Mouse (Mus musculus) forebrain, embryonic 16.5 days (tissue): ENCODE measurements around the gene Tcte1. TPM values are rescaled to one million over a fixed set of nuclear protein-coding genes. Genes with fewer than 3 reads are reported as not detected.

Experiments
- ATAC-seq: fragments of 200-750 bp; cut with Nextera tagmentation; 2 replicates; pipeline ENCODE4 v1.8.0; 2017; ENCODE audit warnings: mild to moderate bottlenecking, moderate library complexity
- H3K27ac ChIP-seq: fragments of 300-500 bp; sonication (generic); 2 replicates; pipeline ENCODE4 v1.5.1; 2014; ENCODE audit warnings: low read length, control low read depth
- H3K27me3 ChIP-seq: fragments of 300-500 bp; sonication (generic); replicated peaks from 2 replicates; pipeline ENCODE4 v1.6.1; 2014; ENCODE audit warnings: low read length; ENCODE audit not compliant: control insufficient read depth, insufficient read depth
- H3K36me3 ChIP-seq: fragments of 300-500 bp; sonication (generic); 2 replicates; pipeline ENCODE4 v1.6.1; 2014; ENCODE audit not compliant: control insufficient read depth, insufficient read depth
- H3K4me1 ChIP-seq: fragments of 300-500 bp; sonication (generic); replicated peaks from 2 replicates; pipeline ENCODE4 v1.6.1; 2014; ENCODE audit warnings: low read length; ENCODE audit not compliant: control insufficient read depth, insufficient read depth
- H3K4me2 ChIP-seq: fragments of 300-500 bp; sonication (generic); 2 replicates; pipeline ENCODE4 v1.6.1; 2014; ENCODE audit warnings: mild to moderate bottlenecking, low read length, control low read depth
- H3K4me3 ChIP-seq: fragments of 300-500 bp; sonication (generic); replicated peaks from 2 replicates; pipeline ENCODE4 v1.5.1; 2014; ENCODE audit warnings: mild to moderate bottlenecking, low read length, control low read depth
- H3K9ac ChIP-seq: fragments of 300-500 bp; sonication (generic); replicated peaks from 2 replicates; pipeline ENCODE4 v1.6.1; 2014; ENCODE audit warnings: low read depth, low read length, control low read depth
- H3K9me3 ChIP-seq: fragments of 300-500 bp; sonication (generic); 2 replicates; pipeline ENCODE4 v1.6.1; 2016; ENCODE audit warnings: low read length; ENCODE audit not compliant: control insufficient read depth
- WGBS: fragments of 180-500 bp; shearing (Covaris S2); extraction: QIAGEN DNeasy Blood & Tissue Kit; methylation state at CpG from one replicate; pipeline ENCODE4 v1.1.7; 2014; 5-methylcytosine and 5-hydroxymethylcytosine counted together
- polyA plus RNA-seq: library from polyadenylated mRNA; unstranded; fragments of >200 nt; fragmentation: Nextera tagmentation; extraction: Ambion mirVana; gene quantifications from 2 replicates; pipeline ENCODE4 v1.2.1, GENCODE M21; 2015

Tcte1 gene
- polyA plus RNA-seq, 1 experiment from 2014 or later: 4.7 TPM

GRCm38 (mm10) chr17:45584939-45585678, 61.9 kb downstream of the Tcte1 start:
- WGBS: 26% methylated on average over 14 of the region's 14 CpGs
- H3K27ac ChIP-seq: peak overlapping the region; percentile 57
- H3K4me2 ChIP-seq: no peak overlapping the region
- peaks cover 8% of the 10 kb centered on the region; the same call in 1 of the 2 replicates for H3K36me3 ChIP-seq
- H3K27me3 ChIP-seq: no peaks in the 10 kb centered on the region
- no peak overlapping the region for H3K4me3 ChIP-seq
- ATAC-seq: peak; percentile 53
- no peaks in the 10 kb centered on the region for H3K9me3 ChIP-seq
- H3K9ac ChIP-seq: no peak overlapping the region; the same call in 1 of the 2 replicates
- peaks cover 7% of the 10 kb centered on the region for H3K4me1 ChIP-seq

GRCm38 (mm10) chr17:45585725-45586448, 62.7 kb downstream of the Tcte1 start:
- no peak overlapping the region for H3K4me2 ChIP-seq
- no peak for ATAC-seq
- H3K27me3 ChIP-seq: no peaks in the 10 kb centered on the region
- peaks cover 7% of the 10 kb centered on the region for H3K4me1 ChIP-seq
- H3K4me3 ChIP-seq: no peak overlapping the region
- H3K36me3 ChIP-seq: peaks cover 8% of the 10 kb centered on the region; the same call in 1 of the 2 replicates
- 60% methylated on average over 23 of the region's 23 CpGs for WGBS
- no peak overlapping the region for H3K9ac ChIP-seq
- no peak overlapping the region; the same call in 1 of the 2 replicates for H3K27ac ChIP-seq
- no peaks in the 10 kb centered on the region for H3K9me3 ChIP-seq

- H3K4me3 ChIP-seq: no peak overlapping the region
- no peak overlapping the region for H3K27ac ChIP-seq
- 98% methylated on average over 3 of the region's 3 CpGs for WGBS
- peaks cover 8% of the 10 kb centered on the region; the same call in 1 of the 2 replicates for H3K36me3 ChIP-seq
- H3K27me3 ChIP-seq: no peaks in the 10 kb centered on the region
- H3K4me2 ChIP-seq: no peak overlapping the region
- H3K9me3 ChIP-seq: no peaks in the 10 kb centered on the region
- H3K4me1 ChIP-seq: peaks cover 7% of the 10 kb centered on the region
- ATAC-seq: no peak
- no peak overlapping the region for H3K9ac ChIP-seq
These were observed 63.2 kb downstream of the Tcte1 start for GRCm38 (mm10) chr17:45586449-45586837.

DNA sequence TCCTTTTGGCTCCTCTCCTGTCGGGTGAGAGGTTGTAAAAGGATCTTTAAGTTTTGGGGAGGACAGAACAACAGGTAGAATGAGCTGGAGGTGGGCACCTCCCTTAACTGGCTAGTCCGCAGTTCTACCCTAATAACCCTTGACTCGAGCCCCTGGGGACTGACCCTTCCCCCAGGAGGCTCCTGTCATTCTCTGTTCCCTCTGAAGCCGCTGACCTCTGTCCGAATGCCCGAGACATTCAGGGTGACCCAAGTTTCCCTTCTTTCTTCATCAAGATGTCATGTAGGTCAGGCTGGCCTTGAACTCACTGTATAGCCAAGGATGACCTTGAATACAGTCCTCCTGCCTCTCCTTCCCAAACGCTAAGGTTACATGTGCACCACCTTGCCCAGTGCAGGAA, 65.1 kb downstream of the Tcte1 start:
- Histone ChIP-seq H3K36me3 (peaks cover 8% of the 10 kb centered on the region; the same call in 1 of the 2 replicates), H3K27me3 (no peaks in the 10 kb centered on the region), H3K4me3 (no peak overlapping the region), H3K9ac (no peak overlapping the region), H3K27ac (no peak overlapping the region), H3K4me1 (peaks cover 23% of the 10 kb centered on the region), H3K4me2 (no peak overlapping the region), H3K9me3 (no peaks in the 10 kb centered on the region)
- WGBS: 85% methylated on average over 7 of the region's 7 CpGs
- no peak for ATAC-seq

GRCm38 (mm10) chr17:45589236-45589635, 66.0 kb downstream of the Tcte1 start:
- ATAC-seq: no peak
- Histone ChIP-seq H3K36me3 (peaks cover 8% of the 10 kb centered on the region; the same call in 1 of the 2 replicates), H3K9ac (no peak overlapping the region), H3K4me3 (no peak overlapping the region), H3K27ac (no peak overlapping the region), H3K9me3 (no peaks in the 10 kb centered on the region), H3K4me2 (no peak overlapping the region), H3K4me1 (peaks cover 27% of the 10 kb centered on the region), H3K27me3 (no peaks in the 10 kb centered on the region)
- 100% methylated on average over 7 of the region's 7 CpGs for WGBS

GRCm38 (mm10) chr17:45589844-45590243, 66.6 kb downstream of the Tcte1 start:
- H3K4me2 ChIP-seq: no peak overlapping the region
- no peaks in the 10 kb centered on the region for H3K27me3 ChIP-seq
- no peaks in the 10 kb centered on the region for H3K9me3 ChIP-seq
- H3K27ac ChIP-seq: no peak overlapping the region
- no peak overlapping the region for H3K9ac ChIP-seq
- 92% methylated on average over 8 of the region's 8 CpGs for WGBS
- peaks cover 29% of the 10 kb centered on the region for H3K4me1 ChIP-seq
- peaks cover 8% of the 10 kb centered on the region; the same call in 1 of the 2 replicates for H3K36me3 ChIP-seq
- no peak for ATAC-seq
- no peak overlapping the region for H3K4me3 ChIP-seq

DNA sequence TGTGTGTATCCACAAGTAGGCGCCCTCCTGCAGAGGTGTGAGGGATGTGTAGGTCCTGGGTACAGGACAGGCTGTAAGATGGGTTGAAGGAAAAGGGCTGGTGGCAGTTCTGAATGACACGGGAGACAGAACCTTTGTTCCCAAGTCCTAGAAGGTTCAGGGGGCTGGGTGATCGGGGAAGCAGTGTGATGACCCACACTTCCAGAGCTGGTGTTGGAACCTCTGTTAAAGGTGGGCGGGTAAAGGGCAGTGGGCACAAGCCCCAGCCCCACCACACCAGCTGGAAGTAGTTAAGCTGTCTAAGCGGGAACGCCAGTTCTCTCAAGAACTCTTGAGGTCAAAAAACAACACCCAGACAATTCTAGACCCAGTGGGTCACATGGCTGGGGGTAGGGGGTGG, 67.2 kb downstream of the Tcte1 start:
- no peaks in the 10 kb centered on the region for H3K27me3 ChIP-seq
- no peak for ATAC-seq
- no peak overlapping the region for H3K4me2 ChIP-seq
- H3K4me1 ChIP-seq: peaks cover 32% of the 10 kb centered on the region
- H3K9ac ChIP-seq: no peak overlapping the region
- no peak overlapping the region for H3K4me3 ChIP-seq
- no peak overlapping the region for H3K27ac ChIP-seq
- 88% methylated on average over 6 of the region's 6 CpGs for WGBS
- peaks cover 8% of the 10 kb centered on the region; the same call in 1 of the 2 replicates for H3K36me3 ChIP-seq
- H3K9me3 ChIP-seq: no peaks in the 10 kb centered on the region

DNA sequence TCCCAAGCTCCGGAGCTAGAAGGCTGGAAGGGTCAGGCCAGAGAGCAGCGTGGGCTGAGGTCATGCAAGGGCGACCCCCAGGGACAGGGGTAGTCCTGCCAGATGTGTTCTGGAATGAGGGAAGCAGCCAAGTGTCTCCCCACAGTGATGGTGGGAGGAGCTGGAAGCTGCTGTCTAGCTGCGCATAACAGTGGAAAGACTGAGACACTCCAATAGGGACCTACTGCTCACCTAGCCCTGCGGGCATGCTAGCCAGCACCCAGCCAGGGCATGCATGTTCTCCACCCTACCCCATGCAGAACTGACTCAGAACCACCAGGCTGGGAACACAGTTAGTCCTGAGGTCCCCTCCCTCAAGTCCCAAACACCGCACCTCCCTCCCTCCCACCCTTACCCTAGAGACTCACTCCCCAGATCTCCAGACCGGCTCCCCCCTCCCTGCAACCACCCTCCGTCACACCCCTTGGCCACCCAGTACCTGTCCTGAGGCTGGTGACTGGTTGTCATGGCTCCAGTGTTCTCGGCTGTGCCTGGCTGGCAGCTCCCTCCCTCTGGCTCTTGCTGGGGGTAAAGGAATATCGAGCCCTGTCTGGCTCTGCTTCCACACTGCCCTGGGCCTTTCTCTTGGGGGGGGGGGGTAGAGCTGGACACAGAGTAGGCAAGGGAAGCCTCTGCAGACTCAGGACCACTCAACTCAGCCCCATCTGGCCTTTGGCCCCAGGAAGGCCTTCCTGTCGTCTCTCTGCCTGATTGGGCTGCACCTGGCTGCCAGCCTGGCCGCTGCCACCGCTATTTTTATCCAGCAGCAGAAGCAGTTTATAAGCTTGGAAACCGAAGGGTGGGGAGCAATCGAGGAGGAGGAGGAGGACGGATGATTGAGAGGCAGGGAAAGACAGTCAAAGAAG, 68.7 kb downstream of the Tcte1 start:
- Histone ChIP-seq H3K9ac (peak overlapping the region; percentile 3; the same call in 1 of the 2 replicates), H3K27ac (no peak overlapping the region), H3K4me2 (peak overlapping the region; percentile 30), H3K4me1 (peaks cover 47% of the 10 kb centered on the region), H3K4me3 (no peak overlapping the region), H3K36me3 (peaks cover 3% of the 10 kb centered on the region; the same call in 1 of the 2 replicates), H3K9me3 (no peaks in the 10 kb centered on the region), H3K27me3 (no peaks in the 10 kb centered on the region)
- 50% methylated on average over 16 of the region's 16 CpGs for WGBS
- ATAC-seq: no peak
